Mouse (Mus musculus): ENCODE measurements at regions not wholly inside any gene's neighbourhood (a gene's known extent, or its start where the extent isn't known, plus 50 kb on each side); places are given as distances from the start of the nearest gene placed in this dataset.
A peak's percentile ranks its signal among the peaks of the same experiment; 100 is the strongest.

DNA sequence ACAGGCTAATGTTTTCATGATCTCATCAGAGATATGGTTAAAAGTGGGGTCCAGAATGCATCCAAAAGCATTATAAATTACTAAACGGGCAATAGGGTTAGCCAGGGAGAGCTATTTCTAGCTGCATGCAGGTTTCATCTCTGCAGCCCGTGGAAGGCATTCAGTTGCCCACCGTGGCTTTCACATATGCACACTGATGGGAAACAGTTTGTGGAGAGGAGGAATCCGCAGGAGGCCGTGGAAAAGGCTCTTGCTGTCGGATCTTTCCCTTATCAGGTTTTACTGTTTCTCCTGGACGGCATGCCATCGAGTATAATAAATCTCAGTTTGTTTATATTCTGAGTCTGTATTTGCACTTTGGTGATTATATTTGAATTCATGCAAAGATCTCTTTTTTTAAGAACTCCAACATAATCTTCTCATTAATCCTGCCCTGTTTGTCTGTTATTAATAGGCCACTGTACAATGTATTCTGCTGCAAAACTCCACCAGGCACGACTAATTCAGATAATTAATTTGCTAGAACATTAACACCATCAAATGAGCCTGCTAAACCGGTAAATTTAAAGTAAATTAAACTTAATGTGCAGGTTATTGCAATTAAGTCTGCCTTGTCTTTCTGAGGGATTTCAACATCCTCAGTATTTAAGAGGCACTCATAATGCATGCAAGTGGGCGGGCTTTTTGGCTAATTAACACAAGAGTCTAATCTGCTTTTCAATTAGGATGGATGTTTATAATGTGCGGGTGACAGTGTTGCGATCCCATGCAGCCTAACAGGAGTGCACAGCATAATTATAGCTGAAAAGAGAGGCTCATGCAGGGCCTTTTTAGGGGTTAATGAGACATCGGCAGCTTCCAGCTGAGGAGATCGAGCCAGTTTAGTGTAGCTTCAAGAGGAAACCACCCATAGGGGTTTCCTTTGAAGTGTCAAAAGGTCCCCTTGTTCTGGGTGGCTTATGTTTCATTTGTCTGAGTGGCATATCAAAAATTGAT lies 170.2 kb downstream of the Pou4f1 start:
- DNase-seq (ENCODE audit: low read depth), result peak; percentile 97

DNA sequence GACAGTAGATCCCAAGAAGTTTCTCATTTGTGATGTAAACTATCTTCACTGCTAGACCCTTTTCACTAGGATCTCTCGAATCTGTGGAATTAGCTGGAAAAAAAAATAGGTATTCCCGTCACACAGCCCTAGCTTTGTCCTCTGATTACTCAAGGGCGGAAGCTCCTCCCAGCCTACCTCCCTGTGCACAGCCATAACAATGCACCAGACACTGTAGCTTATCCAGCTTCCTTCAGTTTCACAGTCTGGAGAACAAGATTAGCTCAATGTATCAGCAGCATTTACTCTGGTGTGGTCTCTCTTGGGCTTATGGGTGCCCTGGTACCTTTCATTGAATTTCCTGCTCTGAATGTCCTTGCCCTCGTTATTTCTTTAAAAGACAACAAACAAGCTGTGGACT lies 174.0 kb downstream of the Pou4f1 start:
- no peak for TF ChIP-seq POLR2A (IDR thresholded peaks at IDR 0.05; ENCODE audit: borderline replicate concordance, extremely low read depth, insufficient read depth, insufficient read length, poor library complexity, severe bottlenecking)
- TF ChIP-seq CTCF (IDR thresholded peaks at IDR 0.05; ENCODE audit: borderline replicate concordance, extremely low read depth, insufficient read depth, insufficient read length), result no peak
- DNase-seq (ENCODE audit: low read depth), result peak; percentile 24

More for the DNA sequence above, 170.2 kb downstream of the Pou4f1 start:
- TF ChIP-seq CTCF (IDR thresholded peaks at IDR 0.05; ENCODE audit: borderline replicate concordance, extremely low read depth, insufficient read depth, insufficient read length), result no peak
- TF ChIP-seq POLR2A (IDR thresholded peaks at IDR 0.05; ENCODE audit: borderline replicate concordance, extremely low read depth, insufficient read depth, insufficient read length, poor library complexity, severe bottlenecking), result no peak

DNA sequence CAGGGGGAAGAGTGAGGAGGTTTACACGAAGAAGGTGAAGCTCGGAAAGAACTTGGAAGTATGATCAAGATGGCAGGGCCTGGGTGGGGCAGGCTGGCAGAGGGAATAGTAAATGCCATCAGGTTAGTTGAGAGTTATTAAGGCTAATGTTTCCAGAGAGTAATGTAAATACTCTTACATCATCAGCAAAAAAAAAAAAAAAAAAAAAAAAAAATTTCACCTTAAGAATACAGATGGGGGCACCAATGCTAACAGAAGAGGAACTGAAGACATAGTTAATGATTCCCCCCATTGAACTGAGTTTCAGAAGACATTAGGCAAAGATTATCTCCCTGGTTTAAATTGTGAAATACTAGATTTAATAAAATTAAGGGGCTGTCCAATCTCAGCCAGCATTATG lies 174.7 kb downstream of the Pou4f1 start:
- no peak for DNase-seq (ENCODE audit: low read depth)
- TF ChIP-seq CTCF (IDR thresholded peaks at IDR 0.05; ENCODE audit: borderline replicate concordance, extremely low read depth, insufficient read depth, insufficient read length) (no peak), POLR2A (IDR thresholded peaks at IDR 0.05; ENCODE audit: borderline replicate concordance, extremely low read depth, insufficient read depth, insufficient read length, poor library complexity, severe bottlenecking) (no peak)

DNA sequence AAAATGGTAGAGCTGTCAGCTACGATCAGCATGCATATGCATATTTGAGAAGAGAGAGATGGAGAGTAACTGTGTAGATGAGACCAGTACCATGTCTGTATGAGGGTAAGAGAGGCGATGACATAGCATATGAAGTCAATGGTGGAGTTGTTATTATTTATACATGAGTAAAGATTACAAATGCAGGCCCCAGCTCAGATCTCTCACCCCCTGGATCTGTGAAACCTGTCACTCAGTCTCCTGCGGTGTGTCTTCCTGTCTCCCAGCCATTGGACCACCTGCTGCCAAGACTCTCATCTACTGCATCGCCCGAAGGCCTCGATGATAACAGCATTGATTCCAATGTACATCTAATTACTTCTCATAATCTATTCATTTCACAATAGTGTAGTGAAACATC lies 187.4 kb downstream of the Pou4f1 start:
- TF ChIP-seq CTCF (IDR thresholded peaks at IDR 0.05; ENCODE audit: borderline replicate concordance, extremely low read depth, insufficient read depth, insufficient read length), result no peak
- TF ChIP-seq POLR2A (IDR thresholded peaks at IDR 0.05; ENCODE audit: borderline replicate concordance, extremely low read depth, insufficient read depth, insufficient read length, poor library complexity, severe bottlenecking), result no peak
- DNase-seq (ENCODE audit: low read depth), result peak; percentile 64

DNA sequence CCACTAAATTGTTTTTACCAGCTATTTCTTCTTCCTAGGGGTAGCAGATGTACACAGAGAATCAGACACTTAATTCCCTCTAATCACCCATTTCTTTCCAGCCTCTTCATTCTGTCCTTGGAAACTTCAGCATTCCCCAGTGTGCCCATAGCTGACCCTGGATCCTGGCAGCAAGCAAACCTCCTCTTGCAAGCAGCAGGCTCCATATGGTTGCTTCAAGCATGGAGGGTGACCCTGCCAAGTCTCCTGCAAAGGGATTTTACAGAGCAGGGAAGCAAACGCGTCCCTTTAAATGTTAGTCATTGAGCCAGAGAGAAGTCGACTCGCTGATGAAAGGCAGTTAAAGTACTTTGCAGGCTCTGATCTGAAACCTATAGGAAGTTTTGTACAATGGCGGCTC lies 187.9 kb downstream of the Pou4f1 start:
- peak; percentile 73 for DNase-seq (ENCODE audit: low read depth)
- TF ChIP-seq POLR2A (IDR thresholded peaks at IDR 0.05; ENCODE audit: borderline replicate concordance, extremely low read depth, insufficient read depth, insufficient read length, poor library complexity, severe bottlenecking) (no peak), CTCF (IDR thresholded peaks at IDR 0.05; ENCODE audit: borderline replicate concordance, extremely low read depth, insufficient read depth, insufficient read length) (no peak)

DNA sequence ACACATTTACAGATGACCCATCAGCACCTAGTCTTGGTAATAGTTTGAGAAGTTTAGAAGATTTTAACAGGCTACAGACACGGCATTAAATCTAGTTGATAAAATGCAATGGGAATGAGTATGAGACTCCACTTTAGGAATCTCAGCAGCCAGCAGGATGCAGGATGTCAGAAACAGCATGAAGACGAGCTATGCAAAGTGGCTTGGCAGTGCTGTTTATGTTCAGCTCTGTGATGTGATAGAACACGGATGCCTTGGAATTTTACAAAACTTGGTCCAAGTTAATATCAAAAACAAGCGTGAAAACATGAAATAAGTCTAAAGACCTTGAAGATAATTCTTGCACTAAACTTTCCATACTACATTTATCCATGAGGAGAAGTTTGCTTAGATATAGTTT lies 193.0 kb downstream of the Pou4f1 start:
- TF ChIP-seq POLR2A (IDR thresholded peaks at IDR 0.05; ENCODE audit: borderline replicate concordance, extremely low read depth, insufficient read depth, insufficient read length, poor library complexity, severe bottlenecking), result no peak
- TF ChIP-seq CTCF (IDR thresholded peaks at IDR 0.05; ENCODE audit: borderline replicate concordance, extremely low read depth, insufficient read depth, insufficient read length), result no peak
- DNase-seq (ENCODE audit: low read depth), result no peak

DNA sequence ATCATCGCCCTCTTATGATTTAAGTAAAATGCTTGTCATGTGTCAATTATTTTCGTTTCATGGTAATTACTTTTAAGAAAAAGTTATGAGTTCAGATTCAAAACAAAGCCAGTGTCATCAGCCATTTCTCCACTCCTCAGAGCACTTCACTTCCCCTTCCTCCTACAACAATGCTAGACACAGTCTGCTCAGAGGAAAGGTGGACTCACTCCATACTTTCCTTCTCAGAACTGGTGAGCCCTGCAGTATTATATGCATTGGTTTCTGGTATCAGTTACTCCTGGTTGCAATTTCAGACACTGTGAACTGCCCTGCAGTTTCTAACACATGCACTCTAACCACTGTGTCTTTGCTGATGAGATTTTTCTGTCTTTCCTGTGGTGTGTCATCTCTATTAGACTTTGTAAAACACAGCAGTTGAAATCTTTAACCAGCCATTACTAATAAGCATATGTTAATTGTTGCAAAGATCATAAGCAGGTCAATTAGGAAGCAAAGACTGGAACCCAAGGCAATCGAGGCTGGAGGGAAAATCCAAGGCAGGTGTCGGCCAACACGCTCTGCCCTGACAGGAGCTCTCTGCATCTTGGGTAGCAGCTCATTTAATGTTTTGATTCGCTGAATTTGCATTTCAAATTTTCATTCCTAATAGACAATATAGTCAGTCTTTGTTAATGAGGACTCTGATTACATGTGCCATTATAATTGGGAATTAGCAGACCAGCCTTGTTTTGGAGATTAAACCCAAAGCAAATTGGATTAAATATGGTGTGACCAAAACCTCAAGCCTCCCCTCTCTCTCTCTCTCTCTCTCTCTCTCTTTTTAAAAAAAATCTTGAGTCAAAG lies 202.7 kb downstream of the Pou4f1 start:
- TF ChIP-seq POLR2A (IDR thresholded peaks at IDR 0.05; ENCODE audit: borderline replicate concordance, extremely low read depth, insufficient read depth, insufficient read length, poor library complexity, severe bottlenecking), result no peak
- TF ChIP-seq CTCF (IDR thresholded peaks at IDR 0.05; ENCODE audit: borderline replicate concordance, extremely low read depth, insufficient read depth, insufficient read length), result no peak
- DNase-seq (ENCODE audit: low read depth), result peak; percentile 73

DNA sequence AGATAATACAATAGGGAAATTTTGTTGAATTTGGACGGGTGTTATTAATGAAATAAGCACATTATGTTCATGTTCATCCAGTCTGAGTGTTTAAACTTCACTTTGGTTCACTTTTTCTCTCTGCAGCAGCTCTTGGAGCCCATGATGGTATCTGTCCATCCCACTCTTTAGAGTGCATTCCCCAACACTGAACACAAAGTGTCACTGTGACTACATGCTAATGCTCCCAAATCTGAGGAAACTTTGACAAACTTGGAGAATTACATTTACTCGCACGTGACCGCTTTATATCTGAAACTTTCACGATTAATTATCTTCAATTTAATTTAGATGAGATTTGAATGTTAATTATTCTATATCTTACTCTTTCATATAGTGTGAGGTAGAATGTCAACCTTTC lies 250.8 kb downstream of the Pou4f1 start:
- TF ChIP-seq POLR2A (IDR thresholded peaks at IDR 0.05; ENCODE audit: borderline replicate concordance, extremely low read depth, insufficient read depth, insufficient read length, poor library complexity, severe bottlenecking) (no peak), CTCF (IDR thresholded peaks at IDR 0.05; ENCODE audit: borderline replicate concordance, extremely low read depth, insufficient read depth, insufficient read length) (peak; percentile 17; the same call in 1 of the 2 replicates)
- DNase-seq (ENCODE audit: low read depth), result no peak

DNA sequence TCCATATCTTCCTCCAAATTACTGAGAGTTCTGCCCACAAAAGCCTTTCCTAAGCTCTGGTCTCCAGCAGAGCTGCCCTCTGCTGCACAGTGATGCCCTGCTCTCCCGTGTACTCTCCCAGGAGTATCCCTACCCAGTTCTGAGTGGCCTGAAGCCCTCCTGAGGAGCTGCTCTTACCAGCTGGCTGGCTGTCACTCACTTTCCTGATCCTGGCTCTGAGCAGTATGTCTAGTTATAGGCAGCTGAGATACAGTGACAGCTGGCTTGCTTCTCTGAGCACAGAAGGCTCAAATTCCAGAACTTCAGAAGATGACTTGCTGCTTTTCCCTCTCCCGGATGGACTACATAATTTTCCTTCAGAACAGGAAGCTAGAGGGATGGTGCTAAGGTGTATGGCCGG lies 257.1 kb downstream of the Pou4f1 start:
- TF ChIP-seq CTCF (IDR thresholded peaks at IDR 0.05; ENCODE audit: borderline replicate concordance, extremely low read depth, insufficient read depth, insufficient read length) (no peak), POLR2A (IDR thresholded peaks at IDR 0.05; ENCODE audit: borderline replicate concordance, extremely low read depth, insufficient read depth, insufficient read length, poor library complexity, severe bottlenecking) (no peak)
- peak; percentile 38 for DNase-seq (ENCODE audit: low read depth)

DNA sequence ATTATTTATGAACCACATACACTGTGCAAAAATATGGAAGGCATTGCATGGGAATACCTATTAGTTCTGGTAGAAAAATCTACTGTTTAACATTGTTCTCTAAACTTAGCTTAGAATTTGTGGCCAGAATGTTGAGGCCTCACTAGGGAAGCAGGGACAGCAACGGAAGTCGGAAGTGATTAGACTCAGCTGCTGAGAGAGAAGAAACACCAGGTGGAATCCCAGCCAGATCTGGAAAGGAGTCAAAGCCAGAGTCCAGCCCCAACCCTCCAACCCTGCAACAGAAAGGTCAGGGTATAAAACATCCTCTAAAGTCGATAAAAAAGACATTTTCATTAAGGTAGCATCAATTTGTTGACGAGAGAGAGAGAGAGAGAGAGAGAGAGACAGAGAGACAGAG lies 258.9 kb downstream of the Pou4f1 start:
- no peak for DNase-seq (ENCODE audit: low read depth)
- TF ChIP-seq CTCF (IDR thresholded peaks at IDR 0.05; ENCODE audit: borderline replicate concordance, extremely low read depth, insufficient read depth, insufficient read length), result no peak

DNA sequence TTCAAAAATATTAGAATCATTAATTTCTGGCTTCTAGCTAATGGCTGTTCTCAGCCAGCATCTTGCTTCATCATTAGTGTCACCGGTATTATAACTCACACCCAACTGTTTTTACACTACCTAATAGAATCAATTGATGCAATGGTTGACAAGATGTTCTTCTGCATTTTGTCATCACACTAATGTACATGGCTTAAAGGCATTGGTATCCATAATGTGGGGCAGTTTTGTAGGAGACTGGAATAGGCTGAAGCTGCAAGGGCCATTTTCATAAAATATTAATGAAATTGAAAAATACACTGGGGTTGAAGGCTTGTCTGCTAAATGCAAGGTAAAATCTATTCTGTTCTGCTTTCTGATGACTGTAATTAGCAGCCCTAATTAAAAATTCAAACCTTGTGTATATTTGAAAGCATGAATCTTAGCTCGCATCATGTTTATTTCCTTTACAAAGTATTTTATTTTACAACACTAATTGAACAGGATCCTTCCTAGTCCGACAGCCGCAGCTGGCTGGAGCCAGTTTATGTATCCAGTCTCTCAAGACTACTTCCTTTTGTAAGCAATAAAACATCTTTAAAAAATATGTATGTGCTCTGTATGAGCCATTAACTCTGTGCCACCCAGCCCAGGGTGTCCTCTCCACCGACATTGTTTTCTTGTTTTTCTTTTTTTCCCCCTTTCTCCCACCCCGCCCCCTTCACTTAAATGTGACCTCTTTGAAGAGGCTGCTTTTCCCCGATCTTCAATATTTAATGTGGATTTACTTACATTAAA lies 259.6 kb downstream of the Pou4f1 start:
- DNase-seq (ENCODE audit: low read depth), result no peak
- TF ChIP-seq CTCF (IDR thresholded peaks at IDR 0.05; ENCODE audit: borderline replicate concordance, extremely low read depth, insufficient read depth, insufficient read length) (no peak), POLR2A (IDR thresholded peaks at IDR 0.05; ENCODE audit: borderline replicate concordance, extremely low read depth, insufficient read depth, insufficient read length, poor library complexity, severe bottlenecking) (no peak)
